In the genomic region with DNA sequence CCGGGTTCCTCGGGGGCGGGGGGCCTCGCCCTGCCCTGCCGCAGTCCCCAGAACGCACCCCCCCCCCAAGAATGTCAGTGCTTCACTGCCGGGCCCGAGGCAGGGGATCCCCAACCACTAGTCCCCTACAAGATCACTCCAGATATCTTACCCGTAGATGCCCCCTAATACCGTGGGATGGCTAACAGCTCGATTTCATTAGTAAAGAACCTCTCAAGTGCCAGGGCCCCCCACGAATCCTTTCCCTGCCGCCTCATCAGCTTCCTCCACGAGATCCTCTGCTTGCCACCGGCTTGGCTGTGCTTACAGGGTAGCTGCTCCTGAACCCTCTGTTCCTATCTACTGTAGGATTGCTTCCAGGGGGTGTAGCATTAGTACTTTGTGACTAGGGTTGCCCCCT, we compare ENCODE assay signal across 8 mouse cellular contexts. TPM values are rescaled to one million over a fixed set of nuclear protein-coding genes. Genes with fewer than 3 reads are reported as not detected.
DNase-seq lines count a peak whose midpoint lies in the region; ATAC-seq lines count a peak whose summit lies in the region.

No protein-coding gene starts in this region.

- peak overlapping the region; percentile 93 for H3K27ac ChIP-seq in hindbrain, embryonic 16.5 days (ENCODE audit: low read depth, low read length)
- peak overlapping the region; percentile 92 for H3K27ac ChIP-seq in midbrain, embryonic 14.5 days (replicated peaks; ENCODE audit: low read depth, low read length)

- H3K4me3 ChIP-seq in hindbrain, embryonic 16.5 days (ENCODE audit: low read length), result peak overlapping the region; percentile 81
- peak overlapping the region; percentile 71 for H3K4me3 ChIP-seq in midbrain, embryonic 14.5 days (replicated peaks; ENCODE audit: low read depth, low read length)

- H3K4me2 ChIP-seq in hindbrain, embryonic 16.5 days (ENCODE audit: low read length), result peak overlapping the region; percentile 84
- peak overlapping the region; percentile 76 for H3K4me2 ChIP-seq in midbrain, embryonic 14.5 days (ENCODE audit: low read length)

- no peaks in the 10 kb centered on the region for H3K27me3 ChIP-seq in hindbrain, embryonic 16.5 days (replicated peaks; ENCODE audit: control insufficient read depth, insufficient read depth, low read length)
- H3K27me3 ChIP-seq in midbrain, embryonic 14.5 days (ENCODE audit: control insufficient read depth, insufficient read depth, low read length), result no peaks in the 10 kb centered on the region

- peak; percentile 37 for ATAC-seq in hindbrain, embryonic 16.5 days
- 0 out of 2 replicates have a peak, but pooled peaks have one; percentile 4 for ATAC-seq in midbrain, embryonic 14.5 days (ENCODE audit: low FRiP score, low TSS enrichment)

- peak; percentile 74 for DNase-seq in cerebellum, adult 9-10 months
- no peak for DNase-seq in cerebellum, postnatal 4 days (ENCODE audit: low spot score in 2 of 2)
- DNase-seq in retina, embryonic 14.5 days (ENCODE audit: low spot score), result peak; percentile 15
- DNase-seq in retina, postnatal 1 day, result no peak
- DNase-seq in midbrain, embryonic 14.5 days, result peak; percentile 43
- DNase-seq in frontal cortex, postnatal 36 days (ENCODE audit: low spot score in 2 of 2), result no peak
- no peak for DNase-seq in urinary bladder, postnatal 36 days (ENCODE audit: low spot score in 2 of 2)

- peaks cover 17% of the 10 kb centered on the region for H3K4me1 ChIP-seq in hindbrain, embryonic 16.5 days (ENCODE audit: control insufficient read depth, insufficient read depth, low read depth, low read length)
- peaks cover 12% of the 10 kb centered on the region for H3K4me1 ChIP-seq in midbrain, embryonic 14.5 days (ENCODE audit: control insufficient read depth, insufficient read depth, low read length)

- WGBS in hindbrain, embryonic 16.5 days, result 1% methylated on average over 12 of the region's 15 CpGs
- under 1% methylated on average over 15 of the region's 15 CpGs for WGBS in midbrain, embryonic 14.5 days

- peaks cover 9% of the 10 kb centered on the region; the same call in 1 of the 2 replicates for H3K36me3 ChIP-seq in hindbrain, embryonic 16.5 days (ENCODE audit: control insufficient read depth, insufficient read depth, low read length)
- H3K36me3 ChIP-seq in midbrain, embryonic 14.5 days (ENCODE audit: control insufficient read depth, insufficient read depth, low read length), result peaks cover 23% of the 10 kb centered on the region

- H3K9ac ChIP-seq in hindbrain, embryonic 16.5 days (ENCODE audit: low read depth, low read length), result peak overlapping the region; percentile 98
- peak overlapping the region; percentile 95 for H3K9ac ChIP-seq in midbrain, embryonic 14.5 days (replicated peaks; ENCODE audit: low read length)

- no peaks in the 10 kb centered on the region for H3K9me3 ChIP-seq in hindbrain, embryonic 16.5 days (ENCODE audit: control insufficient read depth, low read length)
- no peaks in the 10 kb centered on the region for H3K9me3 ChIP-seq in midbrain, embryonic 14.5 days (ENCODE audit: control insufficient read depth, low read length)

RNA-seq across cellular contexts. Expression of gene Ccdc106, which starts 0.3 kb away (rescaled TPM):
- polyA plus RNA-seq in hindbrain, embryonic 16.5 days (2015; fragmentation: Nextera tagmentation; extraction: Ambion mirVana), result 67.3 and 74.5 TPM in 2 replicates
- 47.0 and 63.6 TPM in 2 replicates for polyA plus RNA-seq in midbrain, embryonic 14.5 days (2014; fragmentation: Nextera tagmentation; extraction: Ambion mirVana)

RNA-seq across cellular contexts. Expression of gene Zfp865, which starts 0.5 kb away (rescaled TPM):
- polyA plus RNA-seq in hindbrain, embryonic 16.5 days (2015; fragmentation: Nextera tagmentation; extraction: Ambion mirVana), result 5.8 and 6.9 TPM in 2 replicates
- 6.8 and 8.3 TPM in 2 replicates for polyA plus RNA-seq in midbrain, embryonic 14.5 days (2014; fragmentation: Nextera tagmentation; extraction: Ambion mirVana)

RNA-seq across cellular contexts. Expression of gene Gm44973, which starts 5.4 kb away (rescaled TPM):
- 0.18 and 1.2 TPM in 2 replicates for polyA plus RNA-seq in hindbrain, embryonic 16.5 days (2015; fragmentation: Nextera tagmentation; extraction: Ambion mirVana)
- 1.3 TPM in 1 of 2 replicates, not detected in the other for polyA plus RNA-seq in midbrain, embryonic 14.5 days (2014; fragmentation: Nextera tagmentation; extraction: Ambion mirVana)

RNA-seq across cellular contexts. Expression of gene Fiz1, which starts 6.2 kb away (rescaled TPM):
- polyA plus RNA-seq in hindbrain, embryonic 16.5 days (2015; fragmentation: Nextera tagmentation; extraction: Ambion mirVana), result 28.8 and 34.4 TPM in 2 replicates
- 36.2 and 38.0 TPM in 2 replicates for polyA plus RNA-seq in midbrain, embryonic 14.5 days (2014; fragmentation: Nextera tagmentation; extraction: Ambion mirVana)

RNA-seq across cellular contexts. Expression of gene Zfp524, which starts 6.5 kb away (rescaled TPM):
- 8.0 and 9.3 TPM in 2 replicates for polyA plus RNA-seq in hindbrain, embryonic 16.5 days (2015; fragmentation: Nextera tagmentation; extraction: Ambion mirVana)
- 8.4 and 9.4 TPM in 2 replicates for polyA plus RNA-seq in midbrain, embryonic 14.5 days (2014; fragmentation: Nextera tagmentation; extraction: Ambion mirVana)

Comparison
In these comparisons a context has a peak if more than half of its experiments do, and no peak if none do; other contexts are left out.
1. DNase-seq: peak in cerebellum, adult 9-10 months (single experiment), retina, embryonic 14.5 days (single experiment) and midbrain, embryonic 14.5 days (single experiment); none in cerebellum, postnatal 4 days (0 of 2), retina, postnatal 1 day (single experiment), frontal cortex, postnatal 36 days (0 of 2) and urinary bladder, postnatal 36 days (0 of 2).